Mouse (Mus musculus) ovary, postnatal 14 days (tissue): Measurements from ENCODE around the gene Doc2b.

Experiments used
- DNase-seq: peaks from one replicate; pipeline ENCODE4 v3.0.0; 2022; ENCODE audit warnings: low spot score

Gene Doc2b

GRCm38 (mm10) chr11:75796029-75796445 is at the start of gene Doc2b:
Doc2b (minus strand) TSS chr11:75796049.
- DNase-seq: peak; percentile 39

GRCm38 (mm10) chr11:75842904-75843619 is 47.2 kb upstream of the Doc2b start:
- DNase-seq: no peak

DNA sequence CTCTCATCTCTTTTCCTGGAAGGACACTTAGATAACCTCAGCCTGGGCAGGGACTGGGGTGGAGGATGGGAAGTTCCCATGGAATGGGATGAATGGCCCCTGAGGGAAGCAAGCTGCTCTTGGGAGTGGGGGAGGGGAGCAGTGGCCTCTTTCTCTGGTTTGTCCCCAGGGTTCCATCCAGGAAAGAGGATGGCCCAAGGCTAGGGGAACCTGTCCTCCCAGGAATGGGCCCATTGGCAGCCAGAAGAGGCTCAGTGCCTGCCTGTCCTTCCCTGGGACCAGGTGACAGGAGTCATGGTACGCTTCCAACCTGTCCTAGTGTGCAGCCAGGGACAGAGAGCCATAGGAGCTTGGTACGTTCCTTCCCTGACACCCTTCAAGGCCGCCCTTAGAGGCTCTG is 45.7 kb upstream of the Doc2b start:
- no peak for DNase-seq

DNA sequence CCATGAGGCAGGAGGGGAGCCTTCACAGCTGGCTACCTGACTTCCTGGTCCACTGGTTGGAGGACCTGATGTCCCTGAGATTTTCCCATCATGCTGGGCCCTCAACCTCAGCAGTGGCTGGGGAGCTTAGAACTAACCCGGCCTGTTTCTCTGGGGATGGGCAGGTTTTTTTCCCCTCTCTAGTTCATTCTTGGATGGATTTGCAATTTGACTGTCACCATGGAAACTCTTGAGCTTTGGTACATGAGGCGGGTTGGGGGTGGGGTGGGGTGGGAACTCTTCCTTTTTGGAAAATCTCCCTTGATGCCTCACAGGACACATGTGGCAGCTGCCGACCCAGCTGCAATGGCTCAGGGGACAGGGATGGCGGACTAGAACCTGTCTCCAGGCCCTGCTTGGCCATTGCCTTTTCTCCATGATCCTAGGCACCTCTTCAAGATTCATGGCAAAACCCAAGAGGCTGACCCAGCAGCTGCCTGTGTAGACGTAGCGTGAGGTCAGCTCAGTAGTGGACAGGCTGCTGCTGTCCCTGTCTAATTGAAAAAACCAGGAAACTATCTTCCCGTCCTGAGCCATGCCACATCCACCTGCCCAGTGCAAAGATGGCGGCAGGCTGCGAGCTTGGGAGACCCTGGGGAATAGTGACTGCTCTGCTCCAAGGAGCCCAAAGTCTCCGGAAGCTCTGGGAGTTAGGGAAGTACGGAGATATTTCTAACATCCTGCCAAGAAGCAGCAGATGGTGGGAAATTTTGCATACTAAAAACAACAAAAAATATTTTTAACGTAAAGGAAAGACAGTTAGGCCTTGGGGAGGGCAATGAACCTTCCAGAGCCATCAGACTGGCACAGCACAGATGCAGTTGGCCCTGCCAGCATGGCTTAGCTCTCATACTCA is 43.9 kb upstream of the Doc2b start:
- DNase-seq: no peak

DNA sequence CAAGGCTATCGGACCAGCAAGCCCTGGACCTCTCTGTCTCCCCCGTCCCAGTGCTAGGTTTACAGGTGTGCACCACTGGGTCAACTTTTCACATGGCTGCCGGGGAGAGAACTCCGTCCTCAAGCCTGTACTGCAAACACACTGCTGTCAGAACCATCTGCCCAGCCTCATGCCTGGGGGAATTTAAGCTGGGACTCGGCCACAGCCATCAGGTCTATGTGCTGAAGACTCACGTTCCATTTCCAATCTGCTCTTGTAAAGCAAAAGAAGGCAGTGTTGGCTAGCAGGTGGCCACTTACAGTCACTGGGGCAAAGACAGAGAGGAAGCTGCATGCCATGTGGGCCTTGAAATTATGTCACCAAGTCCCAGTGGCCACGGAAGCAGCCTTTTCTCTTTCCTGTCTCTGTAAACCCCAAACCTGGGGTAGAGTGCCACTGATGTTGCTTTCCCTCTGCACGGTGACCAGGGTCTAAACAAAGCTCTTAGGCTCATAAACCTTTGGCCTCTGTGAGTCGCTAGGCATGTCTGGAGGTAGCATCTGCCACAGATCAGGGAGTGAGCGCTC is 43.1 kb upstream of the Doc2b start:
- DNase-seq: no peak

DNA sequence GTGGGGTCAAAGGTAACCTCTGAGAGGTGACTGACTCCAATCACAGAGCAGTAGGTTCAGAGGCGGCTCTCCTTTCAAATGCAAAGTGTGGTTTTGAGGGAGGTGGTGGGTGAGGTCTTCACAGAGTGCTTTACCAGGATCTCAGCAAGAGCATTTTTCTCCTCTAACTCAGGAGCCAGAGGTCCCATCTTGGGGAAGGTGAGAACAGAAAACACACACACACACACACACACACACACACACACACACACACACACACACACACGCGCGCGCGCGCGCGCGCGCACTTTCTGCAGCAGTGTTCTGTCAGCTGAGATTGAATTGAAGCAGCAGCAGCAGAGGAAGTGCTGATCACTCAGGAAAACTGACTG is 40.4 kb upstream of the Doc2b start:
- no peak for DNase-seq

GRCm38 (mm10) chr11:75835587-75836239 is 39.9 kb upstream of the Doc2b start:
- DNase-seq: no peak

- DNase-seq: no peak
Measured at GRCm38 (mm10) chr11:75833081-75833480, 37.2 kb upstream of the Doc2b start.

DNA sequence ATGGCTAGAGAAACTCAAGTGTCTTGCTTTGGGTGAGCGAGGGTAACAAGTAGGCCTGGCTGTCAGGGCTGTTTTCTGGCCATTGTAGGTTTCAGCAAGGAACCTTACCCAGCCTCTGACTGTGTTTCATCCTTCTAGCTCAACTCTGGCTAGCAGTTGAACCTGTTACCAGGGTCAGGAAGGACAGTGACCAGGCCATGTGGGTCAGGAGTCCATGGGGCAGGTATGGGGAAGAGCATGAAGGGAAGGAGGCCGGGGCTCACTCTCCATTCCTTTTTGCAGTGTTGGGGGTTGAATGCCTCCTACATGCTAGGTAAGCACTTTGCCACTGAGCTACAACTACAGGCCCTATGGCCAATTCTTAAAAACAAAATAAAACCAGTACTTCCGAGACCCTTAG is 34.5 kb upstream of the Doc2b start:
- no peak for DNase-seq

DNA sequence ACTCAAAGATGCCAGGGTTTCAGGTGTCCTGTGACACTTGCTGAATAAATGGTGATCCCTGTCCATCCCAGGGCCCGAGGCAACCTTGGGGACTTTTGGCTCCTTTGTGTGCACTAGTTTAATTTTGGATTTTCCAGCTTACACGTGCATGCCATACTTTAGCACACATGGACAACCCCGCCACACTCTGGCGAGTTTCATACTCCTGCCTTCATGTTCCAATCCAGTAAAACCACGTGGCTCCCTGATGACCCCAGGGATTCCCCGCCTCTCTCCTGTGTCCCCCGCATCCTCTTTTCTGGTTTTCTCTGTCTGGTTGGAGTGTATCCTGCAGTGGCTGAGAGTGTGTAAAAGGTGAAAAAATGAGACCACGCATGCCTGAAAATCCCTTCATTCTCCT is 31.6 kb upstream of the Doc2b start:
- DNase-seq: no peak

GRCm38 (mm10) chr11:75823506-75823905 is 27.7 kb upstream of the Doc2b start:
- DNase-seq: no peak

- no peak for DNase-seq
Measured at GRCm38 (mm10) chr11:75813085-75813484, 17.2 kb upstream of the Doc2b start.

- peak; percentile 90 for DNase-seq
Measured at GRCm38 (mm10) chr11:75811900-75812299, 16.1 kb upstream of the Doc2b start.

- no peak for DNase-seq
Measured at GRCm38 (mm10) chr11:75810526-75810925, 14.7 kb upstream of the Doc2b start.

GRCm38 (mm10) chr11:75807486-75807885 is 11.6 kb upstream of the Doc2b start:
- DNase-seq: no peak

GRCm38 (mm10) chr11:75801771-75802550 is 6.1 kb upstream of the Doc2b start:
- DNase-seq: no peak

DNA sequence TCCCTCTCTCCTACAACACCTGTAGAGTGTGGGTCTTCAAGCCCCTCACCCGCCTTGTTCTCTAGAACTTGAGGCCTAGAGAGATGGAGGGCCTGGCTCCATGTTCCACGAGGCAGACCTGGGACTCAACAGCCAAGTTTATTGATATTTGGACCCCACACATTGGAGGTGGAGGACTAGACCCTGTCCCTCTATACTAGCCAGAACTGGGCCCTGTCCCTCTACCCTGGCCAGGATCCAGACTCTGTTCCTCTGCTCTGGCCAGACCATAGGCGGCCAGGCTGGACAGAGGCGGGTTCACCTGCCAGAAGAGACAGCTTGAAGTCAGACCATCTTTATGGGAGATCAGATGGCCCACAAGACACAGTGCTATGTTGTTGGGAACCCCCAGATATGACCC is 5.5 kb upstream of the Doc2b start:
- no peak for DNase-seq

DNA sequence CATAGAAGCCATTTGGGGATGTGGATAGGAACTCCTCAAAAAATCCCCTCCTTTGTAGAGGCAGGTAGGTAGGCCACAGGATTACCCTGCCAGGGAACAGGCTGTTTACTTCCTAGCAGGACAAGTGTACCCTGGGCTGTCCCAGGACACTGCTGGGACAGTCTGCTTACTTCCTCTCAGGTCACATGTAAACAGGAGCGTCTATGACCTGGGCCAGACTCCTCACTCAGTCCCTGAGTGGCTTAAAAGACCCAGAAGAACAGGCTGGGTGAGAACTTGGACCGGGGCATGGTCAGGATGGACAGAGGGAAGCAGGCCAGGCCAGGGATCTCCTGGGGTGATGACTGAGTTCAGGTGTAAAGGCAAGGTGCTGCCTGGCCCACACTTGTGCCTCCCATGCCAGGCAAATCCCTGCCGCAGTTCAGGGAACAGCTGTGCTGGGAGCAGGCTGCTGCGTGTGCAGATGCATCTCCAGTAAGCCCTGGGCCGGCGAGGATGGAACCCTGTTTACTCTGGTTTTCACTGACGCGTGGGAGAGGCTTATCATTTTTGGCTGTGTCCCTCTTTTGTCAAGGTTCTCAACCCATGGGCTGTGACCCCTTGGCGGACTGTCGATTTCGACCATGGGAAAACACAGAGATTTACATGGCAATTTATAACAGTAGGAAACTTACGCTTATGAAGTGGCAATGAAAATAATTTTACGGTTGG is 842 bp upstream of the Doc2b start:
- DNase-seq: peak; percentile 29

GRCm38 (mm10) chr11:75795321-75795636 is 570 bp downstream of the Doc2b start:
- DNase-seq: no peak

DNA sequence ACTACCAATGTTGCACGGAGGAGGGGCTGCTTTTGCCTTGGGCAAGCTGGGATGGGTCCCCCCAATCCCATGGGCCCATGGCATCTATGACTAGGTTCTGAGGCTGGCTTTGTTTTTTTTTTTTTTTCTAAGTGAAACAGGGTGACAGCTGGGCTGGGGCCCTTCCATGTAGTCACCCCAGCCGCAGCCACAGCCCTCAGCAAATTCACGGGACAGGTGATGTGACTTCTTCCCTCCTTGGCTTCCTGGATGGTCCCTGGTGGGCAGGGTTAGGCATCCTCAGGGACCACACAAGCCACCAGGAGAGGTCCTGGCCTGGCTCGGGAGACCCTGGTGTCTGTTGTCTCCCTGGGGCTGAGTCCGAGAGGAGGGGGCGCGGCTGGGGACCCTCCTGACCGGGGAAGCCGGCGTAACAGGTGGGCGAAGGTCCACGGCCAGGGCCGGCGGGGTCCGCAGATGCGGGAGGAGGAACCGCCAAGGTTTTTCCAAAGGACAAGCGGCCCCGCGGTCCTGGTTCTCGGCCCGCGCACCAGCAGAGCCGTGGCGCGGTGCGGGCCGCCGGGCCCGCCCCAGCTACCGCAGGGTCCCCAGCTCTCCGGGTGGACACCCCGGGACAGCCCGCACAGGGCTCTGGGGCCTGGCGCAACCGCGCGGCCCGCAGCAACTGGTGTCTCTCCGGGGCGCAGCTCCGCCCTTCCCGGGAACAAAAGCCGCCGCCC is 1.1 kb downstream of the Doc2b start:
- DNase-seq: no peak

GRCm38 (mm10) chr11:75793351-75793750 is 2.5 kb downstream of the Doc2b start:
- no peak for DNase-seq
